Mouse (Mus musculus) adrenal gland, postnatal 0 days (tissue): Measurements from ENCODE around the gene Gk. TPM values are rescaled to one million over a fixed set of nuclear protein-coding genes. Genes with fewer than 3 reads are reported as not detected.

Experiments
- polyA plus RNA-seq: library from polyadenylated mRNA; unstranded; fragments of >200 nt; fragmentation: Nextera tagmentation; extraction: Ambion mirVana; gene quantifications from 2 replicates; pipeline ENCODE4 v1.2.1, GENCODE M21; 2015

Gene Gk
- polyA plus RNA-seq = 3.8 and 4.6 TPM in 2 replicates

GRCm38 (mm10) chrX:85776544-85777087, at the start of gene Gk:
Gene Gk (minus strand): TSS chrX:85776819.

Other genes starting within 250 kb of the Gk start
- gene Tab3, start 202.8 kb downstream of the Gk start, polyA plus RNA-seq = 2.5 and 3.2 TPM in 2 replicates
- 0.25 and 0.26 TPM in 2 replicates for gene 5430427O19Rik, start 93.5 kb upstream of the Gk start, polyA plus RNA-seq